Mouse (Mus musculus) mature B cell (primary cell): ENCODE results near the gene Nme1.
"Not testable (repeated sequence)": the region's sequence is repeated elsewhere in the genome, so short reads cannot be mapped to it uniquely, and the experiment has no call there.

Experiments
- in situ Hi-C: fragments of 300-500 bp; cut with MboI; formaldehyde crosslinking; loops from 2 replicates; pipeline ENCODE4 v1.14.3; 2019

The Nme1 gene

GRCm38 (mm10) chr11:93967381-93967780 lies 940 bp downstream of the Nme1 start:
- in situ Hi-C loops = loop anchor here (25.0 kb wide), 1 partner anchor 120 kb away; no protein-coding TSS in a partner anchor

GRCm38 (mm10) chr11:93965391-93965790 lies 2.9 kb downstream of the Nme1 start:
- in situ Hi-C loops = loop anchor here (25.0 kb wide), 1 partner anchor 122 kb away; no protein-coding TSS in a partner anchor

- in situ Hi-C loops = loop anchor here (25.0 kb wide), 1 partner anchor 124 kb away; no protein-coding TSS in a partner anchor
Observed at GRCm38 (mm10) chr11:93963013-93963412, 5.3 kb downstream of the Nme1 start.

- in situ Hi-C loops = loop anchor here (25.0 kb wide), 1 partner anchor 126 kb away; no protein-coding TSS in a partner anchor
Observed at GRCm38 (mm10) chr11:93961482-93961881, 6.8 kb downstream of the Nme1 start.

- in situ Hi-C loops = loop anchor here (5.0 to 25.0 kb wide), 2 partner anchors 40 to 130 kb away; partner anchors contain the start of gene Spag9
Observed at GRCm38 (mm10) chr11:93957746-93958145, 10.6 kb downstream of the Nme1 start.

- in situ Hi-C loops = loop anchor here (5.0 to 25.0 kb wide), 2 partner anchors 40 to 130 kb away; partner anchors contain the start of gene Spag9
Observed at GRCm38 (mm10) chr11:93957031-93957555, 11.2 kb downstream of the Nme1 start.

- in situ Hi-C loops = loop anchor here (5.0 to 25.0 kb wide), 2 partner anchors 41 to 131 kb away; partner anchors contain the start of gene Spag9
Observed at GRCm38 (mm10) chr11:93956159-93956558, 12.2 kb downstream of the Nme1 start, which contains the start of gene Nme2. Gene Nme2, minus strand, starts transcription at chr11:93956259.

- in situ Hi-C loops = loop anchor here (5.0 to 25.0 kb wide), 2 partner anchors 42 to 132 kb away; partner anchors contain the start of gene Spag9
Observed at GRCm38 (mm10) chr11:93955256-93956150, 12.8 kb downstream of the Nme1 start.

- in situ Hi-C loops = loop anchor here (5.0 to 25.0 kb wide), 2 partner anchors 43 to 133 kb away; partner anchors contain the start of gene Spag9
Observed at GRCm38 (mm10) chr11:93954738-93955255, 13.5 kb downstream of the Nme1 start.

- in situ Hi-C loops = loop anchor here (25.0 kb wide), 1 partner anchor 135 kb away; no protein-coding TSS in a partner anchor
Observed at GRCm38 (mm10) chr11:93952376-93952775, 15.9 kb downstream of the Nme1 start.

- in situ Hi-C loops = loop anchor here (25.0 kb wide), 1 partner anchor 137 kb away; no protein-coding TSS in a partner anchor
Observed at GRCm38 (mm10) chr11:93950045-93950444, 18.3 kb downstream of the Nme1 start.

- in situ Hi-C loops = no loop called here
Observed at GRCm38 (mm10) chr11:93948887-93949567, 19.3 kb downstream of the Nme1 start.

GRCm38 (mm10) chr11:93944986-93945385 lies 23.3 kb downstream of the Nme1 start:
- in situ Hi-C loops = no loop called here

- in situ Hi-C loops = no loop called here
Observed at GRCm38 (mm10) chr11:93940906-93941305, 27.4 kb downstream of the Nme1 start.

GRCm38 (mm10) chr11:93929106-93929505 lies 39.2 kb downstream of the Nme1 start:
- in situ Hi-C loops = no loop called here

GRCm38 (mm10) chr11:93915019-93915418 lies 53.3 kb downstream of the Nme1 start:
- in situ Hi-C loops = not testable (repeated sequence)

GRCm38 (mm10) chr11:93911603-93912002 lies 56.7 kb downstream of the Nme1 start:
- in situ Hi-C loops = no loop called here

- in situ Hi-C loops = no loop called here
Observed at GRCm38 (mm10) chr11:93908829-93909228, 59.5 kb downstream of the Nme1 start.

GRCm38 (mm10) chr11:93907839-93908238 lies 60.5 kb downstream of the Nme1 start:
- in situ Hi-C loops = no loop called here
